Comparison of ENCODE assay signal across 7 mouse cellular contexts in genomic region chr4:133649464-133649863, GRCm38 (mm10). TPM values are rescaled to one million over a fixed set of nuclear protein-coding genes. Genes with fewer than 3 reads are reported as not detected.
DNase-seq lines count a peak whose midpoint lies in the region; ATAC-seq and TF ChIP-seq lines count a peak whose summit lies in the region.
"Not testable (repeated sequence)": the region's sequence is repeated elsewhere in the genome, so short reads cannot be mapped to it uniquely, and the experiment has no call there.

No protein-coding gene starts in this region.

- H3K4me2 ChIP-seq in embryonic facial prominence, embryonic 12.5 days (replicated peaks), result peak overlapping the region; percentile 40
- H3K4me2 ChIP-seq in forebrain, postnatal 0 days (ENCODE audit: low read depth), result peak overlapping the region; percentile 25; the same call in 1 of the 2 replicates
- peak overlapping the region; percentile 56 for H3K4me2 ChIP-seq in heart, postnatal 0 days (ENCODE audit: low read depth, low read length)
- peak overlapping the region; percentile 33; the same call in 1 of the 2 replicates for H3K4me2 ChIP-seq in intestine, postnatal 0 days (replicated peaks; ENCODE audit: low read depth)
- peak overlapping the region; percentile 20 for H3K4me2 ChIP-seq in limb, embryonic 14.5 days (replicated peaks; ENCODE audit: low read depth, low read length, severe bottlenecking)
- H3K4me2 ChIP-seq in lung, embryonic 16.5 days (ENCODE audit: low read depth, low read length), result peak overlapping the region; percentile 49
- H3K4me2 ChIP-seq in neural tube, embryonic 11.5 days (ENCODE audit: low read depth), result peak overlapping the region; percentile 29

- not testable (repeated sequence) for H3K9me3 ChIP-seq in embryonic facial prominence, embryonic 12.5 days; forebrain, postnatal 0 days (ENCODE audit: low read length); heart, postnatal 0 days (replicated peaks; ENCODE audit: control insufficient read depth, low read length); intestine, postnatal 0 days (ENCODE audit: control insufficient read depth); limb, embryonic 14.5 days (ENCODE audit: control insufficient read depth, low read length); lung, embryonic 16.5 days (ENCODE audit: control insufficient read depth, low read length); neural tube, embryonic 11.5 days (ENCODE audit: control insufficient read depth, low read length)

- not testable (repeated sequence) for TF ChIP-seq CTCF in forebrain, postnatal 0 days (IDR thresholded peaks at IDR 0.05; ENCODE audit: low read depth); heart, postnatal 0 days (IDR thresholded peaks at IDR 0.05; ENCODE audit: low read depth); intestine, postnatal 0 days (IDR thresholded peaks at IDR 0.05; ENCODE audit: low read depth)

- not testable (repeated sequence) for H3K9ac ChIP-seq in embryonic facial prominence, embryonic 12.5 days; forebrain, postnatal 0 days; intestine, postnatal 0 days (ENCODE audit: low read depth, low read length); limb, embryonic 14.5 days (ENCODE audit: low read depth, low read length, severe bottlenecking); neural tube, embryonic 11.5 days (ENCODE audit: low read length)
- H3K9ac ChIP-seq in heart, postnatal 0 days (replicated peaks; ENCODE audit: low read depth, low read length), result 0 out of 2 replicates have a peak overlapping the region, but pooled peaks have one; percentile 43
- peak overlapping the region; percentile 53; the same call in 1 of the 2 replicates for H3K9ac ChIP-seq in lung, embryonic 16.5 days (ENCODE audit: low read length)

- DNase-seq in forebrain, postnatal 0 days; heart, postnatal 0 days (ENCODE audit: low spot score); limb, embryonic 14.5 days (ENCODE audit: low spot score); neural tube, embryonic 11.5 days (ENCODE audit: low spot score): not testable (repeated sequence)

- H3K27ac ChIP-seq in embryonic facial prominence, embryonic 12.5 days; forebrain, postnatal 0 days (ENCODE audit: low read depth, low read length); intestine, postnatal 0 days (ENCODE audit: low read depth, low read length); limb, embryonic 14.5 days (replicated peaks; ENCODE audit: low read depth, low read length); neural tube, embryonic 11.5 days (ENCODE audit: low read depth, low read length): not testable (repeated sequence)
- peak overlapping the region; percentile 71 for H3K27ac ChIP-seq in heart, postnatal 0 days (ENCODE audit: low read depth)
- peak overlapping the region; percentile 69 for H3K27ac ChIP-seq in lung, embryonic 16.5 days (ENCODE audit: low read length)

- not testable (repeated sequence) for H3K4me1 ChIP-seq in embryonic facial prominence, embryonic 12.5 days; forebrain, postnatal 0 days (ENCODE audit: insufficient read depth); heart, postnatal 0 days (ENCODE audit: control insufficient read depth, insufficient read depth); intestine, postnatal 0 days (replicated peaks; ENCODE audit: control insufficient read depth, insufficient read depth, low read length); limb, embryonic 14.5 days (ENCODE audit: control insufficient read depth, insufficient read depth, low read length); lung, embryonic 16.5 days (replicated peaks; ENCODE audit: control insufficient read depth, insufficient read depth, low read length); neural tube, embryonic 11.5 days (ENCODE audit: control insufficient read depth, insufficient read depth, low read length)

- not testable (repeated sequence) for ATAC-seq in embryonic facial prominence, embryonic 12.5 days (ENCODE audit: insufficient number of reproducible peaks, insufficient read depth, low FRiP score, low TSS enrichment); forebrain, postnatal 0 days; heart, postnatal 0 days (ENCODE audit: insufficient read depth, low read depth); intestine, postnatal 0 days; limb, embryonic 14.5 days (ENCODE audit: low FRiP score, low read depth); lung, embryonic 16.5 days (ENCODE audit: low read depth); neural tube, embryonic 11.5 days (ENCODE audit: insufficient read depth, low FRiP score, low TSS enrichment)

- peak overlapping the region; percentile 22; the same call in 1 of the 2 replicates for H3K4me3 ChIP-seq in embryonic facial prominence, embryonic 12.5 days
- H3K4me3 ChIP-seq in forebrain, postnatal 0 days (ENCODE audit: low read depth, low read length); neural tube, embryonic 11.5 days (ENCODE audit: low read depth, low read length): not testable (repeated sequence)
- H3K4me3 ChIP-seq in heart, postnatal 0 days (ENCODE audit: low read depth, low read length), result peak overlapping the region; percentile 37
- peak overlapping the region; percentile 4; the same call in 1 of the 2 replicates for H3K4me3 ChIP-seq in intestine, postnatal 0 days (ENCODE audit: low read depth, low read length)
- peak overlapping the region; percentile 9; the same call in 1 of the 2 replicates for H3K4me3 ChIP-seq in limb, embryonic 14.5 days (replicated peaks; ENCODE audit: low read length)
- H3K4me3 ChIP-seq in lung, embryonic 16.5 days (ENCODE audit: low read length), result peak overlapping the region; percentile 32; the same call in 1 of the 2 replicates

- not testable (repeated sequence) for TF ChIP-seq EP300 in heart, postnatal 0 days (IDR thresholded peaks at IDR 0.05; ENCODE audit: low read depth)

- not testable (repeated sequence) for H3K36me3 ChIP-seq in embryonic facial prominence, embryonic 12.5 days; forebrain, postnatal 0 days (ENCODE audit: insufficient read depth); heart, postnatal 0 days (replicated peaks; ENCODE audit: control insufficient read depth, insufficient read depth, low read length); intestine, postnatal 0 days (ENCODE audit: control insufficient read depth, insufficient read depth); limb, embryonic 14.5 days (ENCODE audit: control insufficient read depth, insufficient read depth, low read length); lung, embryonic 16.5 days (ENCODE audit: control insufficient read depth, insufficient read depth, low read length); neural tube, embryonic 11.5 days (ENCODE audit: control insufficient read depth, insufficient read depth, low read length)

- WGBS in embryonic facial prominence, embryonic 12.5 days, result 89% methylated on average over 5 of the region's 5 CpGs
- 90% methylated on average over 5 of the region's 5 CpGs for WGBS in forebrain, postnatal 0 days
- WGBS in heart, postnatal 0 days, result 72% methylated on average over 5 of the region's 5 CpGs
- 84% methylated on average over 5 of the region's 5 CpGs for WGBS in intestine, postnatal 0 days
- WGBS in limb, embryonic 14.5 days, result 89% methylated on average over 5 of the region's 5 CpGs
- 74% methylated on average over 5 of the region's 5 CpGs for WGBS in lung, embryonic 16.5 days
- 88% methylated on average over 5 of the region's 5 CpGs for WGBS in neural tube, embryonic 11.5 days

- not testable (repeated sequence) for TF ChIP-seq POLR2A in limb, embryonic 14.5 days (IDR thresholded peaks at IDR 0.05; ENCODE audit: borderline replicate concordance, extremely low read depth, insufficient read depth, insufficient read length)

- not testable (repeated sequence) for H3K27me3 ChIP-seq in embryonic facial prominence, embryonic 12.5 days; forebrain, postnatal 0 days (ENCODE audit: insufficient read depth, low read length); heart, postnatal 0 days (ENCODE audit: control insufficient read depth, insufficient read depth, low read length); intestine, postnatal 0 days (replicated peaks; ENCODE audit: control insufficient read depth, insufficient read depth, low read length); limb, embryonic 14.5 days (ENCODE audit: control insufficient read depth, insufficient read depth, low read length); lung, embryonic 16.5 days (ENCODE audit: control insufficient read depth, insufficient read depth, low read depth, low read length); neural tube, embryonic 11.5 days (ENCODE audit: control insufficient read depth, insufficient read depth, low read length)

RNA-seq across cellular contexts. Expression of gene Zdhhc18, which starts 0.5 kb away (rescaled TPM):
- 4.5 and 6.2 TPM in 2 replicates for polyA plus RNA-seq in embryonic facial prominence, embryonic 12.5 days (2016; fragmentation: Nextera tagmentation; extraction: Ambion mirVana)
- total RNA-seq in forebrain, postnatal 0 days (2014; rRNA removed), result 14.8 and 21.2 TPM in 2 replicates
- 9.3 and 9.6 TPM in 2 replicates for polyA plus RNA-seq in forebrain, postnatal 0 days (2015; fragmentation: Nextera tagmentation; extraction: Ambion mirVana)
- 11.4 and 21.8 TPM in 2 replicates for total RNA-seq in heart, postnatal 0 days (2014; rRNA removed; ENCODE audit: low replicate concordance)
- polyA plus RNA-seq in heart, postnatal 0 days (2015; fragmentation: Nextera tagmentation; extraction: Ambion mirVana), result 1.7 and 2.3 TPM in 2 replicates
- polyA plus RNA-seq in intestine, postnatal 0 days (2015; fragmentation: Nextera tagmentation; extraction: Ambion mirVana), result 1.8 and 2.3 TPM in 2 replicates
- polyA plus RNA-seq in limb, embryonic 14.5 days (2012; rRNA removed), result 38.0 and 46.5 TPM in 2 replicates
- polyA plus RNA-seq in limb, embryonic 14.5 days (2014; fragmentation: Nextera tagmentation; extraction: Ambion mirVana), result 4.0 and 7.0 TPM in 2 replicates
- polyA plus RNA-seq in lung, embryonic 16.5 days (2015; fragmentation: Nextera tagmentation; extraction: Ambion mirVana), result 3.1 and 3.3 TPM in 2 replicates
- polyA plus RNA-seq in neural tube, embryonic 11.5 days (2014; fragmentation: Nextera tagmentation; extraction: Ambion mirVana), result 3.5 and 5.5 TPM in 2 replicates

RNA-seq across cellular contexts. Expression of gene Pigv, which starts 23.0 kb away (rescaled TPM):
- 19.7 and 20.4 TPM in 2 replicates for polyA plus RNA-seq in embryonic facial prominence, embryonic 12.5 days (2016; fragmentation: Nextera tagmentation; extraction: Ambion mirVana)
- 9.5 and 12.0 TPM in 2 replicates for total RNA-seq in forebrain, postnatal 0 days (2014; rRNA removed)
- 9.2 and 12.5 TPM in 2 replicates for polyA plus RNA-seq in forebrain, postnatal 0 days (2015; fragmentation: Nextera tagmentation; extraction: Ambion mirVana)
- total RNA-seq in heart, postnatal 0 days (2014; rRNA removed; ENCODE audit: low replicate concordance), result 8.7 and 13.7 TPM in 2 replicates
- polyA plus RNA-seq in heart, postnatal 0 days (2015; fragmentation: Nextera tagmentation; extraction: Ambion mirVana), result 12.9 and 13.5 TPM in 2 replicates
- 10.7 and 12.5 TPM in 2 replicates for polyA plus RNA-seq in intestine, postnatal 0 days (2015; fragmentation: Nextera tagmentation; extraction: Ambion mirVana)
- 12.2 and 13.7 TPM in 2 replicates for polyA plus RNA-seq in limb, embryonic 14.5 days (2012; rRNA removed)
- polyA plus RNA-seq in limb, embryonic 14.5 days (2014; fragmentation: Nextera tagmentation; extraction: Ambion mirVana), result 10.9 and 12.5 TPM in 2 replicates
- 20.1 and 20.7 TPM in 2 replicates for polyA plus RNA-seq in lung, embryonic 16.5 days (2015; fragmentation: Nextera tagmentation; extraction: Ambion mirVana)
- polyA plus RNA-seq in neural tube, embryonic 11.5 days (2014; fragmentation: Nextera tagmentation; extraction: Ambion mirVana), result 9.2 and 11.9 TPM in 2 replicates

RNA-seq across cellular contexts. Expression of gene Sfn, which starts 47.5 kb away (rescaled TPM):
- polyA plus RNA-seq in embryonic facial prominence, embryonic 12.5 days (2016; fragmentation: Nextera tagmentation; extraction: Ambion mirVana), result 44.4 and 52.7 TPM in 2 replicates
- 3.2 and 3.3 TPM in 2 replicates for total RNA-seq in forebrain, postnatal 0 days (2014; rRNA removed)
- polyA plus RNA-seq in forebrain, postnatal 0 days (2015; fragmentation: Nextera tagmentation; extraction: Ambion mirVana), result 0.62 and 0.88 TPM in 2 replicates
- 2.6 and 6.8 TPM in 2 replicates for total RNA-seq in heart, postnatal 0 days (2014; rRNA removed; ENCODE audit: low replicate concordance)
- 0.18 and 0.37 TPM in 2 replicates for polyA plus RNA-seq in heart, postnatal 0 days (2015; fragmentation: Nextera tagmentation; extraction: Ambion mirVana)
- polyA plus RNA-seq in intestine, postnatal 0 days (2015; fragmentation: Nextera tagmentation; extraction: Ambion mirVana), result 34.8 and 37.6 TPM in 2 replicates
- 112 and 139 TPM in 2 replicates for polyA plus RNA-seq in limb, embryonic 14.5 days (2012; rRNA removed)
- 243 and 295 TPM in 2 replicates for polyA plus RNA-seq in limb, embryonic 14.5 days (2014; fragmentation: Nextera tagmentation; extraction: Ambion mirVana)
- 21.6 and 29.3 TPM in 2 replicates for polyA plus RNA-seq in lung, embryonic 16.5 days (2015; fragmentation: Nextera tagmentation; extraction: Ambion mirVana)
- polyA plus RNA-seq in neural tube, embryonic 11.5 days (2014; fragmentation: Nextera tagmentation; extraction: Ambion mirVana), result 18.6 and 19.3 TPM in 2 replicates

Comparison
In these comparisons a context has a peak if more than half of its experiments do, and no peak if none do; other contexts are left out.
1. RNA of gene Sfn, which starts 47.5 kb away (polyA plus RNA-seq): 112 to 295 TPM in limb, embryonic 14.5 days, 44.4 to 52.7 TPM in embryonic facial prominence, embryonic 12.5 days, 34.8 to 37.6 TPM in intestine, postnatal 0 days, 21.6 to 29.3 TPM in lung, embryonic 16.5 days and 18.6 to 19.3 TPM in neural tube, embryonic 11.5 days; 0.62 to 0.88 TPM in forebrain, postnatal 0 days and 0.18 to 0.37 TPM in heart, postnatal 0 days; every median in the first group is over 10 times any median in the second.
2. Peak in every context shown above with its lines, with median percentiles within 50 percentile points of each other: H3K4me2 ChIP-seq.